Mouse (Mus musculus) embryonic facial prominence, embryonic 14.5 days (tissue): ENCODE data around the gene Hyal1. TPM values are rescaled to one million over a fixed set of nuclear protein-coding genes. Genes with fewer than 3 reads are reported as not detected.
"Not testable (repeated sequence)": the region's sequence is repeated elsewhere in the genome, so short reads cannot be mapped to it uniquely, and the experiment has no call there.

Experiments used
- ATAC-seq: fragments of 200-750 bp; cut with Nextera tagmentation; 2 replicates; pipeline ENCODE4 v1.8.0; 2017; ENCODE audit warnings: low read depth, moderate number of reproducible peaks, moderate TSS enrichment
- DNase-seq: peaks from one replicate; pipeline ENCODE4 v3.0.0-alpha.2; 2015; ENCODE audit warnings: low spot score
- H3K27ac ChIP-seq: fragments of 300-500 bp; sonication (generic); replicated peaks from 2 replicates; pipeline ENCODE4 v1.5.1; 2014; ENCODE audit warnings: low read depth, mild to moderate bottlenecking, low read length, moderate library complexity
- H3K27me3 ChIP-seq: fragments of 300-500 bp; sonication (generic); replicated peaks from 2 replicates; pipeline ENCODE4 v1.6.1; 2014; ENCODE audit warnings: low read length; ENCODE audit not compliant: control insufficient read depth, insufficient read depth
- H3K36me3 ChIP-seq: fragments of 300-500 bp; sonication (generic); 2 replicates; pipeline ENCODE4 v1.6.1; 2014; ENCODE audit warnings: low read length, mixed read lengths; ENCODE audit not compliant: control insufficient read depth, insufficient read depth
- H3K4me1 ChIP-seq: fragments of 300-500 bp; sonication (generic); 2 replicates; pipeline ENCODE4 v1.6.1; 2014; ENCODE audit warnings: antibody characterized with exemption, low read length; ENCODE audit not compliant: control insufficient read depth, insufficient read depth
- H3K4me2 ChIP-seq: fragments of 300-500 bp; sonication (generic); 2 replicates; pipeline ENCODE4 v1.6.1; 2014; ENCODE audit warnings: low read depth, mild to moderate bottlenecking, low read length, moderate library complexity, mixed read lengths
- H3K4me3 ChIP-seq: fragments of 300-500 bp; sonication (generic); 2 replicates; pipeline ENCODE4 v1.5.1; 2014; ENCODE audit warnings: low read depth, mild to moderate bottlenecking, low read length
- H3K9ac ChIP-seq: fragments of 300-500 bp; sonication (generic); 2 replicates; pipeline ENCODE4 v1.6.1; 2014; ENCODE audit warnings: low read depth, mild to moderate bottlenecking, low read length, moderate library complexity, mixed read lengths
- H3K9me3 ChIP-seq: fragments of 300-500 bp; sonication (generic); 2 replicates; pipeline ENCODE4 v1.6.1; 2016; ENCODE audit warnings: low read length; ENCODE audit not compliant: control insufficient read depth
- WGBS: fragments of 180-500 bp; shearing (Covaris S2); extraction: QIAGEN DNeasy Blood & Tissue Kit; methylation state at CpG from one replicate; pipeline ENCODE4 v1.1.7; 2014; 5-methylcytosine and 5-hydroxymethylcytosine counted together
- polyA plus RNA-seq: library from polyadenylated mRNA; unstranded; fragments of >200 nt; fragmentation: Nextera tagmentation; extraction: Ambion mirVana; gene quantifications from 2 replicates; pipeline ENCODE4 v1.2.1, GENCODE M21; 2014

Hyal1 gene
- polyA plus RNA-seq, 1 experiment from 2014 or later, result 5.6 TPM

- Histone ChIP-seq H3K4me3 (peak overlapping the region; percentile 83), H3K4me1 (peaks cover 43% of the 10 kb centered on the region), H3K36me3 (peaks cover 23% of the 10 kb centered on the region), H3K9ac (peak overlapping the region; percentile 65), H3K4me2 (peak overlapping the region; percentile 90), H3K9me3 (no peaks in the 10 kb centered on the region), H3K27me3 (no peaks in the 10 kb centered on the region), H3K27ac (peak overlapping the region; percentile 66)
- 5% methylated on average over 35 of the region's 37 CpGs for WGBS
- DNase-seq (no peak), ATAC-seq (peak; percentile 39)
Measured at GRCm38 (mm10) chr9:107553541-107554318, 23.0 kb upstream of the Hyal1 start.

GRCm38 (mm10) chr9:107554319-107554825 is 22.4 kb upstream of the Hyal1 start:
- Histone ChIP-seq H3K9me3 (no peaks in the 10 kb centered on the region), H3K4me2 (peak overlapping the region; percentile 90), H3K27me3 (no peaks in the 10 kb centered on the region), H3K27ac (peak overlapping the region; percentile 98), H3K9ac (peak overlapping the region; percentile 92), H3K4me1 (peaks cover 43% of the 10 kb centered on the region), H3K36me3 (peaks cover 29% of the 10 kb centered on the region), H3K4me3 (peak overlapping the region; percentile 83)
- DNase-seq (peak; percentile 99), ATAC-seq (peak; percentile 93)
- whole genome bisulfite sequencing, result 0% methylated on average over 41 of the region's 53 CpGs

- WGBS, result under 1% methylated on average over 23 of the region's 23 CpGs
- Histone ChIP-seq H3K27ac (peak overlapping the region; percentile 98), H3K9me3 (no peaks in the 10 kb centered on the region), H3K4me2 (peak overlapping the region; percentile 90), H3K27me3 (no peaks in the 10 kb centered on the region), H3K4me3 (peak overlapping the region; percentile 83), H3K36me3 (peaks cover 36% of the 10 kb centered on the region), H3K9ac (peak overlapping the region; percentile 92), H3K4me1 (peaks cover 43% of the 10 kb centered on the region)
- DNase-seq (peak; percentile 81), ATAC-seq (no peak; the same call in 1 of the 2 replicates)
Measured at GRCm38 (mm10) chr9:107555031-107555457, 21.7 kb upstream of the Hyal1 start.

GRCm38 (mm10) chr9:107555701-107556100 is 21.0 kb upstream of the Hyal1 start:
- Histone ChIP-seq H3K4me1 (peaks cover 43% of the 10 kb centered on the region), H3K4me2 (peak overlapping the region; percentile 90), H3K9ac (peak overlapping the region; percentile 92), H3K27me3 (no peaks in the 10 kb centered on the region), H3K27ac (peak overlapping the region; percentile 98), H3K4me3 (peak overlapping the region; percentile 83), H3K9me3 (no peaks in the 10 kb centered on the region), H3K36me3 (peaks cover 42% of the 10 kb centered on the region)
- ATAC-seq (no peak), DNase-seq (no peak)
- 42% methylated on average over 2 of the region's 2 CpGs for WGBS

- Histone ChIP-seq H3K36me3 (peaks cover 49% of the 10 kb centered on the region), H3K27me3 (no peaks in the 10 kb centered on the region), H3K4me1 (peaks cover 37% of the 10 kb centered on the region), H3K9me3 (no peaks in the 10 kb centered on the region), H3K27ac (no peak overlapping the region), H3K9ac (peak overlapping the region; percentile 92; the same call in 1 of the 2 replicates), H3K4me2 (peak overlapping the region; percentile 90), H3K4me3 (peak overlapping the region; percentile 83)
- 69% methylated on average over 3 of the region's 3 CpGs for WGBS
- DNase-seq (no peak), ATAC-seq (no peak)
Measured at GRCm38 (mm10) chr9:107556346-107556745, 20.4 kb upstream of the Hyal1 start.

- Histone ChIP-seq H3K4me2 (peak within 1 kb of the TSS; percentile 84), H3K4me3 (peak within 1 kb of the TSS; percentile 83), H3K9ac (peak within 1 kb of the TSS; percentile 83), H3K27me3 (no peaks in the 10 kb centered on the region), H3K27ac (peak within 1 kb of the TSS; percentile 35; the same call in 1 of the 2 replicates), H3K36me3 (peaks cover 65% of the 10 kb centered on the region), H3K9me3 (no peaks in the 10 kb centered on the region), H3K4me1 (peaks cover 17% of the 10 kb centered on the region)
- DNase-seq, result peak; percentile 97
- ATAC-seq, result peak; percentile 96
- 0% methylated on average over 26 of the region's 46 CpGs for WGBS
Measured at GRCm38 (mm10) chr9:107563029-107563581, 13.6 kb upstream of the Hyal1 start, which contains the start of gene Tusc2. Gene Tusc2 (plus strand): TSS chr9:107563255.

- 46% methylated on average over 5 of the region's 5 CpGs for WGBS
- not testable (repeated sequence) for H3K9ac ChIP-seq, ATAC-seq, DNase-seq, H3K9me3 ChIP-seq, H3K27me3 ChIP-seq, H3K27ac ChIP-seq
- H3K4me3 ChIP-seq, result 0 out of 2 replicates have a peak overlapping the region, but pooled peaks have one; percentile 1
- H3K4me1 ChIP-seq, result peaks cover 25% of the 10 kb centered on the region
- peaks cover 42% of the 10 kb centered on the region for H3K36me3 ChIP-seq
- H3K4me2 ChIP-seq, result peak overlapping the region; percentile 10; the same call in 1 of the 2 replicates
Measured at GRCm38 (mm10) chr9:107565556-107565955, 11.2 kb upstream of the Hyal1 start.

- 59% methylated on average over 15 of the region's 15 CpGs for WGBS
- no peak overlapping the region; the same call in 1 of the 2 replicates for H3K27ac ChIP-seq
- no peak overlapping the region for H3K9ac ChIP-seq
- H3K36me3 ChIP-seq, result peaks cover 42% of the 10 kb centered on the region
- no peaks in the 10 kb centered on the region for H3K27me3 ChIP-seq
- H3K4me1 ChIP-seq, result peaks cover 32% of the 10 kb centered on the region
- DNase-seq (peak; percentile 73), ATAC-seq (no peak)
- peak overlapping the region; percentile 10; the same call in 1 of the 2 replicates for H3K4me2 ChIP-seq
- H3K9me3 ChIP-seq, result no peaks in the 10 kb centered on the region
- H3K4me3 ChIP-seq, result 0 out of 2 replicates have a peak overlapping the region, but pooled peaks have one; percentile 1
Measured at GRCm38 (mm10) chr9:107566041-107566709, 10.6 kb upstream of the Hyal1 start.
